Mouse (Mus musculus) stomach, postnatal 0 days (tissue): ENCODE data around the gene Lrrc63. TPM values are rescaled to one million over a fixed set of nuclear protein-coding genes. Genes with fewer than 3 reads are reported as not detected.

Experiments used
- ATAC-seq: fragments of 200-750 bp; cut with Nextera tagmentation; 2 replicates; pipeline ENCODE4 v1.8.0; 2017; ENCODE audit not compliant: low FRiP score, low TSS enrichment
- DNase-seq: peaks from one replicate; pipeline ENCODE4 v3.0.0-alpha.2; 2016; ENCODE audit warnings: low spot score
- H3K27ac ChIP-seq: fragments of 300-500 bp; sonication (generic); replicated peaks from 2 replicates; pipeline ENCODE4 v1.5.1; 2014; ENCODE audit warnings: mild to moderate bottlenecking, control low read depth
- H3K27me3 ChIP-seq: fragments of 300-500 bp; sonication (generic); 2 replicates; pipeline ENCODE4 v1.6.1; 2014; ENCODE audit warnings: low read length; ENCODE audit not compliant: control insufficient read depth, insufficient read depth
- H3K36me3 ChIP-seq: fragments of 300-500 bp; sonication (generic); 2 replicates; pipeline ENCODE4 v1.6.1; 2014; ENCODE audit warnings: low read length, mixed read lengths; ENCODE audit not compliant: control insufficient read depth, insufficient read depth
- H3K4me1 ChIP-seq: fragments of 300-500 bp; sonication (generic); replicated peaks from 2 replicates; pipeline ENCODE4 v1.6.1; 2014; ENCODE audit warnings: antibody characterized with exemption; ENCODE audit not compliant: control insufficient read depth, insufficient read depth
- H3K4me2 ChIP-seq: fragments of 300-500 bp; sonication (generic); replicated peaks from 2 replicates; pipeline ENCODE4 v1.6.1; 2014; ENCODE audit warnings: low read depth, mild to moderate bottlenecking, control low read depth, moderate library complexity
- H3K4me3 ChIP-seq: fragments of 300-500 bp; sonication (generic); 2 replicates; pipeline ENCODE4 v1.5.1; 2014; ENCODE audit warnings: low read depth, low read length, control low read depth
- H3K9ac ChIP-seq: fragments of 300-500 bp; sonication (generic); 2 replicates; pipeline ENCODE4 v1.6.1; 2014; ENCODE audit warnings: mild to moderate bottlenecking, low read length, control low read depth, mixed read lengths
- H3K9me3 ChIP-seq: fragments of 300-500 bp; sonication (generic); 2 replicates; pipeline ENCODE4 v1.6.1; 2016; ENCODE audit warnings: low read length; ENCODE audit not compliant: control insufficient read depth
- CTCF ChIP-seq: IDR thresholded peaks from 2 replicates; pipeline ENCODE4 v1.5.1; 2016; ENCODE audit warnings: antibody characterized with exemption, low read depth, mild to moderate bottlenecking, moderate library complexity
- EP300 ChIP-seq: optimal IDR thresholded peaks from 2 replicates; pipeline ENCODE3; 2016; ENCODE audit warnings: antibody characterized with exemption
- WGBS: fragments of 180-500 bp; shearing (Covaris S2); extraction: QIAGEN DNeasy Blood & Tissue Kit; methylation state at CpG from one replicate; pipeline ENCODE4 v1.1.7; 2014; 5-methylcytosine and 5-hydroxymethylcytosine counted together
- polyA plus RNA-seq: library from polyadenylated mRNA; unstranded; fragments of >200 nt; fragmentation: Nextera tagmentation; extraction: Ambion mirVana; gene quantifications from 2 replicates; pipeline ENCODE4 v1.2.1, GENCODE M21; 2015

The Lrrc63 gene
- polyA plus RNA-seq, 1 experiment from 2014 or later: not detected

GRCm38 (mm10) chr14:75069356-75069979 is 61.2 kb downstream of the Lrrc63 start:
- Histone ChIP-seq H3K27me3 (no peaks in the 10 kb centered on the region), H3K36me3 (no peaks in the 10 kb centered on the region), H3K4me3 (no peak overlapping the region), H3K4me2 (no peak overlapping the region), H3K9me3 (no peaks in the 10 kb centered on the region), H3K4me1 (no peaks in the 10 kb centered on the region), H3K27ac (no peak overlapping the region), H3K9ac (no peak overlapping the region)
- TF ChIP-seq EP300 (no peak), CTCF (no peak)
- 59% methylated on average over 7 of the region's 7 CpGs for WGBS
- ATAC-seq (no peak), DNase-seq (no peak)

DNA sequence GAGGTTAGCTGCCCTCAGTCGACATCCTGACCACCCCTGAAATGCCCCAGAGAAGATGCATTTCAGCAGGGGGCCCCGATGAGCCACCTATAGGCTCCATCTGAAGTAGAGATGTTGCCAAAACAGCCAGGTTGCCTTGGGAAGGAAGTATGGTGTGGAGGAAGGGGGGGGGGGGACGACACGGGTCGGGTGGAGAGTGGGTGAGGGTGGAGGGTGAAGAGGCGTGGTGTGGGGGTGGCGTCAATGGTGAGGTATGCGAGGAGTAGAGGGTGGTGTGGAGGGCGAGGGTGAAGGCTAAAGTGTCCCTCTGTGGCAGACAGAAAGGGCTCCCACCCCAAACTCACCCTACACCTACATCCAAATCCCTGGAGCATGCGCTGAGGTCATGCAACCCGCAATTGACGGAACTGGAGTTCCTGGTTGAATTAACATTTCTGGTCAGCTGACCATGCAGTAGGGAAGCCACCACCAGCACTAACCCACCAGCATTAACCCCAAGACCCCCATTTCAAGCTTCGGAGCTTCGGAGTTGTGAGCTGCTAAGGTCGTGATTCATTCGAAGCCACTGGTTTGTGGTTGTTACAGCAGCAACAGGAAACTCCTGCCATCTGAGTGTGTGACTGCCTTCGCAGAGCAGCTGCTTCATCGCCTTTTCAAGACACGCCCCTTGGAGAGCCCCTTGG is 62.1 kb downstream of the Lrrc63 start:
- no peak overlapping the region for H3K27ac ChIP-seq
- ATAC-seq (no peak), DNase-seq (no peak)
- WGBS: 79% methylated on average over 16 of the region's 19 CpGs
- TF ChIP-seq CTCF (0 out of 2 replicates have a peak, but pooled peaks have one; percentile 4), EP300 (no peak)
- no peaks in the 10 kb centered on the region for H3K4me1 ChIP-seq
- no peak overlapping the region for H3K4me3 ChIP-seq
- no peak overlapping the region for H3K9ac ChIP-seq
- H3K36me3 ChIP-seq: no peaks in the 10 kb centered on the region
- H3K9me3 ChIP-seq: no peaks in the 10 kb centered on the region
- H3K4me2 ChIP-seq: no peak overlapping the region
- H3K27me3 ChIP-seq: no peaks in the 10 kb centered on the region

GRCm38 (mm10) chr14:75065211-75065610 is 65.5 kb downstream of the Lrrc63 start:
- Histone ChIP-seq H3K27ac (no peak overlapping the region), H3K4me1 (no peaks in the 10 kb centered on the region), H3K4me2 (no peak overlapping the region), H3K9me3 (no peaks in the 10 kb centered on the region), H3K9ac (no peak overlapping the region), H3K36me3 (no peaks in the 10 kb centered on the region), H3K4me3 (no peak overlapping the region), H3K27me3 (no peaks in the 10 kb centered on the region)
- TF ChIP-seq EP300 (no peak), CTCF (no peak)
- no peak for ATAC-seq
- 92% methylated on average over 5 of the region's 5 CpGs for WGBS
- no peak for DNase-seq

- DNase-seq (no peak), ATAC-seq (no peak)
- 78% methylated on average over 7 of the region's 7 CpGs for WGBS
- H3K9ac ChIP-seq: no peak overlapping the region
- H3K4me2 ChIP-seq: no peak overlapping the region
- H3K36me3 ChIP-seq: no peaks in the 10 kb centered on the region
- H3K27me3 ChIP-seq: no peaks in the 10 kb centered on the region
- TF ChIP-seq CTCF (no peak), EP300 (no peak)
- H3K9me3 ChIP-seq: no peaks in the 10 kb centered on the region
- H3K27ac ChIP-seq: no peak overlapping the region
- no peak overlapping the region for H3K4me3 ChIP-seq
- no peaks in the 10 kb centered on the region for H3K4me1 ChIP-seq
Measured at GRCm38 (mm10) chr14:75064520-75064919, 66.2 kb downstream of the Lrrc63 start.

DNA sequence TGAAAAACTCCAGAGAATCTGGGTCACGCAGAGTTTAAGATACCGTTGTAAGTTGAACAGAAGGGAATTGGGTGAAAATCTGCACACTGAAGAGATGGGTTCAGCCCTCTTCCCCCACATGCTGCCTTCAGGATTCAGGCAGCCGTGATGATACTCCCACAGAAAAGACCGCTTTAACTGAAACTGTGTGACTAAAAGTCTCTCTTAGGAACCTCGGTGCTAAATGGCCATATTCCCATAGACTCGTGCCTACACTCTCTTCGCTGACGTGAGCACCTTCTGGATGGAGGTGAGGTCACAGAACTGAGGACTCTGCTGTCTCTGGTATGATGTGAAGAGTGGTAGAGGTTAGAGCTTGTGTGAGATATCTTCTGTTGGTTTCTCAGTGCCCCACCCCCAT is 66.7 kb downstream of the Lrrc63 start:
- H3K4me2 ChIP-seq: no peak overlapping the region
- no peak overlapping the region for H3K27ac ChIP-seq
- no peak for DNase-seq
- no peaks in the 10 kb centered on the region for H3K4me1 ChIP-seq
- no peak overlapping the region for H3K4me3 ChIP-seq
- H3K27me3 ChIP-seq: no peaks in the 10 kb centered on the region
- ATAC-seq: no peak
- no peak overlapping the region for H3K9ac ChIP-seq
- 93% methylated on average over 8 of the region's 8 CpGs for WGBS
- TF ChIP-seq CTCF (no peak), EP300 (no peak)
- no peaks in the 10 kb centered on the region for H3K9me3 ChIP-seq
- H3K36me3 ChIP-seq: no peaks in the 10 kb centered on the region

DNA sequence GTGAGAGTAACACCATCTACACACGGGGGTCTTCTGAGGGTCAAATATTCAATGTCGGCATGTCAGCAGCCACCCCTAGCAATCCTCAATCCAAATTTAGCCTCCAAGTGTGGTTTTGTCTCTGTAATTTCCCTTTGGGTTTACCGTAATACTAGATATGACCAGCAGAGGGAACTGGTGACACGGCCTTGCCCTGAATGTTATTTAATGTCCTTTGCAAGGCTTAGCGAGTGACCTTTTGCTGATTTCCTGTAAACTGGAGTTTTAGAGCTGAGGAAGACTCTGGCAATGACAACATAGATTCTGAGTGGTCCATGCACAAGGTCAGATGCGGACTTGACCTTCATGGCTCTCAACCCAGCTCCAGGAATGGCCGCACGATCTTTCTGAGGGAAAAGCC is 70.1 kb downstream of the Lrrc63 start:
- TF ChIP-seq CTCF (peak; percentile 93), EP300 (no peak)
- no peaks in the 10 kb centered on the region for H3K36me3 ChIP-seq
- no peak overlapping the region for H3K27ac ChIP-seq
- no peak overlapping the region for H3K9ac ChIP-seq
- WGBS: 33% methylated on average over 8 of the region's 8 CpGs
- no peak overlapping the region for H3K4me2 ChIP-seq
- H3K4me1 ChIP-seq: no peaks in the 10 kb centered on the region
- H3K4me3 ChIP-seq: no peak overlapping the region
- H3K9me3 ChIP-seq: no peaks in the 10 kb centered on the region
- DNase-seq: peak; percentile 39
- ATAC-seq: 0 out of 2 replicates have a peak, but pooled peaks have one; percentile 26
- no peaks in the 10 kb centered on the region for H3K27me3 ChIP-seq
